Mouse (Mus musculus) lung, embryonic 14.5 days (tissue): ENCODE results near the gene Ctcf. TPM values are rescaled to one million over a fixed set of nuclear protein-coding genes. Genes with fewer than 3 reads are reported as not detected.

Source experiments
- ATAC-seq: fragments of 200-750 bp; cut with Nextera tagmentation; 2 replicates; pipeline ENCODE4 v1.8.0; 2017; ENCODE audit warnings: mild to moderate bottlenecking, moderate TSS enrichment, moderate library complexity; ENCODE audit not compliant: insufficient read depth
- DNase-seq: peaks from one replicate; pipeline ENCODE4 v3.0.0-alpha.2; 2015
- H3K27ac ChIP-seq: fragments of 300-500 bp; sonication (generic); 2 replicates; pipeline ENCODE4 v1.5.1; 2014; ENCODE audit warnings: low read depth, mild to moderate bottlenecking, moderate library complexity
- H3K27me3 ChIP-seq: fragments of 300-500 bp; sonication (generic); 2 replicates; pipeline ENCODE4 v1.6.1; 2014; ENCODE audit warnings: low read length, control low read depth; ENCODE audit not compliant: insufficient read depth
- H3K36me3 ChIP-seq: fragments of 300-500 bp; sonication (generic); 2 replicates; pipeline ENCODE4 v1.6.1; 2014; ENCODE audit warnings: control low read depth; ENCODE audit not compliant: insufficient read depth
- H3K4me1 ChIP-seq: fragments of 300-500 bp; sonication (generic); 2 replicates; pipeline ENCODE4 v1.6.1; 2014; ENCODE audit warnings: antibody characterized with exemption, control low read depth; ENCODE audit not compliant: insufficient read depth
- H3K4me2 ChIP-seq: fragments of 300-500 bp; sonication (generic); 2 replicates; pipeline ENCODE4 v1.6.1; 2014; ENCODE audit warnings: mild to moderate bottlenecking
- H3K4me3 ChIP-seq: fragments of 300-500 bp; sonication (generic); 2 replicates; pipeline ENCODE4 v1.5.1; 2014; ENCODE audit warnings: low read depth, low read length
- H3K9ac ChIP-seq: fragments of 300-500 bp; sonication (generic); 2 replicates; pipeline ENCODE4 v1.6.1; 2014
- H3K9me3 ChIP-seq: fragments of 300-500 bp; sonication (generic); 2 replicates; pipeline ENCODE4 v1.6.1; 2016; ENCODE audit warnings: low read depth, low read length, control low read depth
- CTCF ChIP-seq: IDR thresholded peaks from 2 replicates; pipeline ENCODE4 v1.5.1; 2016; ENCODE audit warnings: antibody characterized with exemption, low read depth
- whole genome bisulfite sequencing: fragments of 180-500 bp; shearing (Covaris S2); extraction: QIAGEN DNeasy Blood & Tissue Kit; methylation state at CpG from one replicate; pipeline ENCODE4 v1.1.7; 2014; 5-methylcytosine and 5-hydroxymethylcytosine counted together
- polyA plus RNA-seq: library from polyadenylated mRNA; unstranded; fragments of >200 nt; fragmentation: Nextera tagmentation; extraction: Ambion mirVana; gene quantifications from 2 replicates; pipeline ENCODE4 v1.2.1, GENCODE M21; 2014

Gene Ctcf
- polyA plus RNA-seq, result 127 and 129 TPM in 2 replicates

- H3K4me3 ChIP-seq, result peak within 1 kb of the TSS; percentile 94
- peak; percentile 94 for DNase-seq
- H3K36me3 ChIP-seq, result peaks cover 6% of the 10 kb centered on the region; the same call in 1 of the 2 replicates
- under 1% methylated on average over 120 of the region's 126 CpGs for WGBS
- H3K4me1 ChIP-seq, result 0 out of 2 replicates have a peak, but pooled peaks cover 10% of the 10 kb centered on the region
- no peaks in the 10 kb centered on the region for H3K27me3 ChIP-seq
- H3K4me2 ChIP-seq, result peak within 1 kb of the TSS; percentile 73
- no peaks in the 10 kb centered on the region for H3K9me3 ChIP-seq
- ATAC-seq, result peak; percentile 93
- peak within 1 kb of the TSS; percentile 99 for H3K9ac ChIP-seq
- peak within 1 kb of the TSS; percentile 100 for H3K27ac ChIP-seq
- TF ChIP-seq CTCF, result peak; percentile 24; the same call in 1 of the 2 replicates
Observed at GRCm38 (mm10) chr8:105636018-105636962, at the start of gene Ctcf. TSS of gene Ctcf (plus strand) at chr8:105636568.

GRCm38 (mm10) chr8:105592431-105592830 lies 43.9 kb upstream of the Ctcf start:
- no peak overlapping the region for H3K4me2 ChIP-seq
- WGBS, result 65% methylated on average over 2 of the region's 2 CpGs
- H3K27ac ChIP-seq, result no peak overlapping the region
- no peak overlapping the region for H3K4me3 ChIP-seq
- H3K27me3 ChIP-seq, result no peaks in the 10 kb centered on the region
- no peaks in the 10 kb centered on the region for H3K36me3 ChIP-seq
- ATAC-seq (no peak), DNase-seq (no peak)
- no peaks in the 10 kb centered on the region for H3K9me3 ChIP-seq
- no peak overlapping the region for H3K9ac ChIP-seq
- 0 out of 2 replicates have a peak, but pooled peaks cover 3% of the 10 kb centered on the region for H3K4me1 ChIP-seq
- no peak for TF ChIP-seq CTCF

- WGBS, result 14% methylated on average over 15 of the region's 15 CpGs
- H3K9ac ChIP-seq, result peak overlapping the region; percentile 26; the same call in 1 of the 2 replicates
- no peak overlapping the region for H3K4me3 ChIP-seq
- H3K4me2 ChIP-seq, result peak overlapping the region; percentile 35; the same call in 1 of the 2 replicates
- H3K27me3 ChIP-seq, result no peaks in the 10 kb centered on the region
- H3K9me3 ChIP-seq, result no peaks in the 10 kb centered on the region
- H3K27ac ChIP-seq, result no peak overlapping the region; the same call in 1 of the 2 replicates
- DNase-seq, result peak; percentile 59
- H3K4me1 ChIP-seq, result 0 out of 2 replicates have a peak, but pooled peaks cover 3% of the 10 kb centered on the region
- TF ChIP-seq CTCF, result no peak
- no peaks in the 10 kb centered on the region for H3K36me3 ChIP-seq
- ATAC-seq, result no peak
Observed at GRCm38 (mm10) chr8:105593859-105594258, 42.5 kb upstream of the Ctcf start.

- no peak for TF ChIP-seq CTCF
- Histone ChIP-seq H3K9ac (no peak overlapping the region), H3K36me3 (no peaks in the 10 kb centered on the region), H3K27me3 (no peaks in the 10 kb centered on the region), H3K9me3 (no peaks in the 10 kb centered on the region), H3K4me2 (peak overlapping the region; percentile 35; the same call in 1 of the 2 replicates), H3K27ac (no peak overlapping the region; the same call in 1 of the 2 replicates), H3K4me1 (0 out of 2 replicates have a peak, but pooled peaks cover 3% of the 10 kb centered on the region), H3K4me3 (no peak overlapping the region)
- 69% methylated on average over 18 of the region's 18 CpGs for WGBS
- DNase-seq (no peak), ATAC-seq (no peak)
Observed at GRCm38 (mm10) chr8:105594451-105595242, 41.7 kb upstream of the Ctcf start.

GRCm38 (mm10) chr8:105596362-105597034 lies 39.9 kb upstream of the Ctcf start:
- peak overlapping the region; percentile 51 for H3K4me2 ChIP-seq
- 0 out of 2 replicates have a peak overlapping the region, but pooled peaks have one; percentile 11 for H3K9ac ChIP-seq
- H3K36me3 ChIP-seq, result no peaks in the 10 kb centered on the region
- DNase-seq, result peak; percentile 74
- H3K27ac ChIP-seq, result no peak overlapping the region
- H3K9me3 ChIP-seq, result no peaks in the 10 kb centered on the region
- H3K27me3 ChIP-seq, result no peaks in the 10 kb centered on the region
- peak; percentile 80 for TF ChIP-seq CTCF
- H3K4me1 ChIP-seq, result 0 out of 2 replicates have a peak, but pooled peaks cover 3% of the 10 kb centered on the region
- peak overlapping the region; percentile 8; the same call in 1 of the 2 replicates for H3K4me3 ChIP-seq
- 6% methylated on average over 14 of the region's 14 CpGs for WGBS
- peak; percentile 62 for ATAC-seq

GRCm38 (mm10) chr8:105598777-105599176 lies 37.6 kb upstream of the Ctcf start:
- no peak overlapping the region for H3K9ac ChIP-seq
- no peak overlapping the region for H3K4me2 ChIP-seq
- H3K27ac ChIP-seq, result no peak overlapping the region
- no peak for DNase-seq
- ATAC-seq, result no peak
- no peaks in the 10 kb centered on the region for H3K36me3 ChIP-seq
- no peak overlapping the region for H3K4me3 ChIP-seq
- no peaks in the 10 kb centered on the region for H3K27me3 ChIP-seq
- H3K9me3 ChIP-seq, result no peaks in the 10 kb centered on the region
- H3K4me1 ChIP-seq, result 0 out of 2 replicates have a peak, but pooled peaks cover 3% of the 10 kb centered on the region
- TF ChIP-seq CTCF, result no peak
- 79% methylated on average over 6 of the region's 6 CpGs for WGBS
